Mouse (Mus musculus) intestine, embryonic 16.5 days (tissue): Measurements from ENCODE around the gene Agap3. TPM values are rescaled to one million over a fixed set of nuclear protein-coding genes. Genes with fewer than 3 reads are reported as not detected.

Experiments
- ATAC-seq: fragments of 200-750 bp; cut with Nextera tagmentation; 2 replicates; pipeline ENCODE4 v1.8.0; 2017; ENCODE audit warnings: moderate TSS enrichment, moderate library complexity
- H3K27ac ChIP-seq: fragments of 300-500 bp; sonication (generic); 2 replicates; pipeline ENCODE4 v1.5.1; 2014; ENCODE audit warnings: mild to moderate bottlenecking, low read length
- H3K27me3 ChIP-seq: fragments of 300-500 bp; sonication (generic); replicated peaks from 2 replicates; pipeline ENCODE4 v1.6.1; 2014; ENCODE audit warnings: low read length, control low read depth, mixed read lengths; ENCODE audit not compliant: control insufficient read depth, insufficient read depth
- H3K36me3 ChIP-seq: fragments of 300-500 bp; sonication (generic); 2 replicates; pipeline ENCODE4 v1.6.1; 2014; ENCODE audit warnings: low read length, control low read depth; ENCODE audit not compliant: control insufficient read depth, insufficient read depth
- H3K4me1 ChIP-seq: fragments of 300-500 bp; sonication (generic); 2 replicates; pipeline ENCODE4 v1.6.1; 2014; ENCODE audit warnings: low read length, control low read depth, mixed read lengths; ENCODE audit not compliant: control insufficient read depth, insufficient read depth
- H3K4me2 ChIP-seq: fragments of 300-500 bp; sonication (generic); 2 replicates; pipeline ENCODE4 v1.6.1; 2014; ENCODE audit warnings: low read depth, low read length, control low read depth
- H3K4me3 ChIP-seq: fragments of 300-500 bp; sonication (generic); 2 replicates; pipeline ENCODE4 v1.5.1; 2014; ENCODE audit warnings: mild to moderate bottlenecking, low read length
- H3K9ac ChIP-seq: fragments of 300-500 bp; sonication (generic); 2 replicates; pipeline ENCODE4 v1.6.1; 2014; ENCODE audit warnings: low read depth, low read length
- H3K9me3 ChIP-seq: fragments of 300-500 bp; sonication (generic); 2 replicates; pipeline ENCODE4 v1.6.1; 2016; ENCODE audit warnings: low read length, control low read depth; ENCODE audit not compliant: control insufficient read depth
- WGBS: fragments of 180-500 bp; shearing (Covaris S2); extraction: QIAGEN DNeasy Blood & Tissue Kit; methylation state at CpG from one replicate; pipeline ENCODE4 v1.1.7; 2014; 5-methylcytosine and 5-hydroxymethylcytosine counted together
- polyA plus RNA-seq: library from polyadenylated mRNA; unstranded; fragments of >200 nt; fragmentation: Nextera tagmentation; extraction: Ambion mirVana; gene quantifications from 2 replicates; pipeline ENCODE4 v1.2.1, GENCODE M21; 2015

Gene Agap3
- polyA plus RNA-seq, 1 experiment from 2014 or later = 10.2 TPM

DNA sequence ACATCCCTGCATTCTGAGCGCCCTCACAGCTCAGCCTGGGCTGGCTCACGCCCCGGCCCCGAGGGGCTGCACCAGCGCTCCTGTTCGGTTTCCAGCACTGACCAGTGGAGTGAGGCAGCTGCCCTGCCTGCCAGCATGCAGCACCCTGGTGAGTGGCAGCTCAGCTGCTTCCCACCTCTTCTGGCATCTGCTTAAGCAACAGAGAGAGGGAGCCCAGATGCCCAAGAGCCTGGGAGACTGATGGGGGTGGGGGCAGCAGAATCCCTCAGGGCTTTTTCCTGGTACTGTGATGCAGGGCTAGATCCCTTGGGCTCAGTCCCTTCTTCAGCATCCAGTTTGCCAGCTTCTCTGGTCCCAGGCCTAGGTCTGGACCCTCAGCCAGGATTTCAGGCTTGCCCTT is 44.8 kb downstream of the Agap3 start:
- no peak overlapping the region for H3K27ac ChIP-seq
- no peak overlapping the region for H3K9ac ChIP-seq
- no peaks in the 10 kb centered on the region for H3K4me1 ChIP-seq
- ATAC-seq = no peak
- H3K27me3 ChIP-seq = no peaks in the 10 kb centered on the region
- peaks cover 33% of the 10 kb centered on the region for H3K36me3 ChIP-seq
- no peak overlapping the region for H3K4me2 ChIP-seq
- no peaks in the 10 kb centered on the region for H3K9me3 ChIP-seq
- no peak overlapping the region for H3K4me3 ChIP-seq
- WGBS = 80% methylated on average over 6 of the region's 6 CpGs

DNA sequence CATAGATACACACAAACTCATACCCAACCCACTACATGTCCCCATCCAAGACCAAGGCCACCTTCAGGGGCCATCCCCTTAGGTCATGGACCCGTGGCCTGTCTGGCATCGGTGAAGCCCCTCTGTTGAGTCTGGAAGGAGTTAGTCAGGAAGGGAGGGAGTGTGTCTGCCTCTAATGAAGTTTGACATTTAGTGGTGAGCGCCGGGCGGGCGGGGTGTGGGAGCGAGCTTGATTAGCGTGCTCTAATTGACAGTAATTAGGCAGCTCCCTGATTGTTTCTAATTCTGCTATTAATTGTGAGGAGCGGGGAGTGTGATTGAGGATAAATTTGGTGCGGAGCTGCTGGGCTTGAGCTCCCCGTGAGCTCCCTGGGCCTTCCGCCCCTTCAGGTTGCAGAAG is 45.5 kb downstream of the Agap3 start:
- 82% methylated on average over 12 of the region's 12 CpGs for WGBS
- ATAC-seq = no peak

DNA sequence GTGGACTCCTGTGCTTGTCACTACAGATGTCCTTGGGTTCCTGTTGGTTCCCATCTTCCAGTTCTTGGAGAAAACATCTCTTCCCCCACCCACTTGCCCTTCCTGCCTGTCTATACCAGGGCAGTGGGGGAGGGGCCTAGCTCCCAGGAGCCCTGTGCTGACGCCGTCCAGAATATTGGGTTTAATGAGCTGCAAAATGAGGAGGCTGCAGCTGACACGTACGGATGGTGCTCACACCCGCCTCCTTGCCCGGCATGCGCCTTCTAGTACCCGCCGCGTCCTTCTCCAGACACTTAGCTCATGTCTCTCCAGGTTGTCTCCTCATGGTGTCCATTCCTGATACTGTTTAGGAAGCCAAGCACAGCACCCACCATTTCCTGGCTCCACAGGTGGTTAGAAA is 47.1 kb downstream of the Agap3 start:
- ATAC-seq = no peak
- WGBS = 76% methylated on average over 10 of the region's 10 CpGs

More for the DNA sequence above, 45.5 kb downstream of the Agap3 start:
- H3K27ac ChIP-seq = no peak overlapping the region
- H3K36me3 ChIP-seq = peaks cover 33% of the 10 kb centered on the region
- no peaks in the 10 kb centered on the region for H3K27me3 ChIP-seq
- no peaks in the 10 kb centered on the region for H3K4me1 ChIP-seq
- H3K9ac ChIP-seq = no peak overlapping the region
- H3K4me2 ChIP-seq = no peak overlapping the region
- no peaks in the 10 kb centered on the region for H3K9me3 ChIP-seq
- H3K4me3 ChIP-seq = no peak overlapping the region

DNA sequence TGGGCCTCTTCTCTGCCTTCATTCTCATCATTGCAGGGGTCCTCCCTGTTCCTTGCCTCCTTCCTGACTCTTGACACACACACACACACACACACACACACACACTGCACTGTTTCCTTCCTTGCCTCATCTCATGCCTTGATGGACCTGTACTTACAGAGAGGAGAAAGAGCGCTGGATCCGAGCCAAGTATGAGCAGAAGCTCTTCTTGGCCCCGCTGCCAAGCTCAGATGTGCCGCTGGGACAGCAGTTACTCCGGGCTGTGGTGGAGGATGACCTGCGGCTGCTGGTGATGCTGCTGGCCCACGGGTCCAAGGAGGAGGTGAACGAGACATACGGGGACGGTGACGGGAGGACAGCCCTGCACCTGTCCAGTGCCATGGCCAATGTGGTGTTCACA is 48.9 kb downstream of the Agap3 start:
- no peaks in the 10 kb centered on the region for H3K4me1 ChIP-seq
- H3K36me3 ChIP-seq = peaks cover 20% of the 10 kb centered on the region
- H3K27me3 ChIP-seq = 0 out of 2 replicates have a peak, but pooled peaks cover 3% of the 10 kb centered on the region

More for the DNA sequence above, 47.1 kb downstream of the Agap3 start:
- Histone ChIP-seq H3K9me3 (no peaks in the 10 kb centered on the region), H3K4me1 (no peaks in the 10 kb centered on the region), H3K4me3 (no peak overlapping the region), H3K9ac (no peak overlapping the region), H3K36me3 (peaks cover 23% of the 10 kb centered on the region), H3K4me2 (no peak overlapping the region), H3K27ac (no peak overlapping the region), H3K27me3 (no peaks in the 10 kb centered on the region)

DNA sequence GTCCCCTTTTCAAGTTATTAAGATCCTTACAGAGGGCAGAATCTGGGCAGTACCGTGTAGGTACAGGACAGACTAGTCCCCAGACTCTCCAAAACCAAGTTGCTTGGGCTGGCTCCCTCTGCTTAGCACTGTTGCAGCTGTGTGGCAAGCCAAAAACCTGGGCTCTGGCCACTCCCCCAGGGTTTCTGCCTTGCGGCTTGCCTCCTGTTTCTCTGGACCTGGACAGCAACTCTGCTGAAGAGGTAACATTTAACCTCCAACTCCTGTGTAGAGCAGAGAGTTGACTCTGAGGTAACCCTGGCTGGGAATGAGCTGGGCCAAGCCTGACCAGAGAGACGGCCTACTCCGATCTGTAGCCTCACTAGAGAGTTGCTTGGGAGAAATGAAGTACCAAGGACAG is 50.8 kb downstream of the Agap3 start:
- 76% methylated on average over 4 of the region's 4 CpGs for WGBS

More for the DNA sequence above, 48.9 kb downstream of the Agap3 start:
- Histone ChIP-seq H3K27ac (no peak overlapping the region), H3K4me2 (no peak overlapping the region), H3K9ac (no peak overlapping the region), H3K9me3 (no peaks in the 10 kb centered on the region), H3K4me3 (no peak overlapping the region)
- ATAC-seq = no peak
- 82% methylated on average over 11 of the region's 11 CpGs for WGBS

DNA sequence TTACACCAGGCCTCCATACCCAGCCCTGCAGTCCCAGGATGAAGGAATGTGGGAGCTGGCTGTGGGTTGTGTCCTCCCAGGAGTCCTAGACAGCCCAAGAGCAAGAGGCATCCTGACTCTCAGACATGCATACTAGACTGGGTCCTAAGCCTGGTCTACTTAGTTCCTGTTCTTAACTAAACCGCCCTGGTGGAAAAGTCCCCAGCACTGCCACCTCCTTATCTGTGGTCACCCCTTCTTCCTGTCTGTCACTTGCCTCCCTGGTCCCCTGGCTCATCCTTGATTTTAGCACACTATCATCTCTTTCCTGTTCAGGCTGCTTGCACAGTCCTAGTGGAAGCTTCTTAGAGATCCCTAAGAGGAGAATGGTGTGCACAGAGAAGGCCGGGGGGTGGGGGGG is 53.5 kb downstream of the Agap3 start:
- whole genome bisulfite sequencing = 59% methylated on average over 2 of the region's 2 CpGs
- Histone ChIP-seq H3K9ac (no peak overlapping the region), H3K36me3 (peaks cover 13% of the 10 kb centered on the region; the same call in 1 of the 2 replicates), H3K27ac (no peak overlapping the region), H3K4me2 (no peak overlapping the region), H3K4me3 (no peak overlapping the region), H3K9me3 (no peaks in the 10 kb centered on the region; the same call in 1 of the 2 replicates), H3K27me3 (peaks cover 3% of the 10 kb centered on the region; the same call in 1 of the 2 replicates), H3K4me1 (no peaks in the 10 kb centered on the region)
- ATAC-seq = no peak

More for the DNA sequence above, 50.8 kb downstream of the Agap3 start:
- Histone ChIP-seq H3K36me3 (peaks cover 20% of the 10 kb centered on the region), H3K9ac (no peak overlapping the region), H3K27me3 (peaks cover 3% of the 10 kb centered on the region; the same call in 1 of the 2 replicates), H3K27ac (no peak overlapping the region), H3K4me1 (no peaks in the 10 kb centered on the region), H3K4me2 (no peak overlapping the region), H3K4me3 (no peak overlapping the region), H3K9me3 (no peaks in the 10 kb centered on the region)
- no peak for ATAC-seq

DNA sequence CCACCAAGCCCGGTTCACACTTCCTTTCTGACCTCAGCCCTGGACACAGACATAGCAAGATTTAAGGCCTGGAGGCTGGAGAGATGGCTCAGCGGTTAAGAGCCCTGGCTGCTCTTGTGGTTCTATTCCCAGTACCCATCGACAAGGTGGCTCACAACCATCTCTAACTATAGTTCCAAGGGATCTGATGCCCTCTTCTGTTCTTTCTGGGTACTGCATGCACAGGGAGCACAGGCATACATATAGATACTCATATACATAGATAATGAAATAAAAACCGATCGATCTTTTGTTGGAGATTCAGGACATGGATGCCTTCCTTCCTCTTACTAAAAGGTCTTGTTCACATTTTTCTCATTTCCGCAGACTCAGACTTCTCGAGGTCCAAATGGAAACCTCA is 56.4 kb downstream of the Agap3 start:
- Histone ChIP-seq H3K4me3 (no peak overlapping the region), H3K4me2 (no peak overlapping the region), H3K9me3 (no peaks in the 10 kb centered on the region; the same call in 1 of the 2 replicates), H3K4me1 (no peaks in the 10 kb centered on the region), H3K27me3 (peaks cover 3% of the 10 kb centered on the region; the same call in 1 of the 2 replicates), H3K27ac (no peak overlapping the region), H3K36me3 (no peaks in the 10 kb centered on the region), H3K9ac (no peak overlapping the region)
- no peak for ATAC-seq
- WGBS = 90% methylated on average over 7 of the region's 7 CpGs

DNA sequence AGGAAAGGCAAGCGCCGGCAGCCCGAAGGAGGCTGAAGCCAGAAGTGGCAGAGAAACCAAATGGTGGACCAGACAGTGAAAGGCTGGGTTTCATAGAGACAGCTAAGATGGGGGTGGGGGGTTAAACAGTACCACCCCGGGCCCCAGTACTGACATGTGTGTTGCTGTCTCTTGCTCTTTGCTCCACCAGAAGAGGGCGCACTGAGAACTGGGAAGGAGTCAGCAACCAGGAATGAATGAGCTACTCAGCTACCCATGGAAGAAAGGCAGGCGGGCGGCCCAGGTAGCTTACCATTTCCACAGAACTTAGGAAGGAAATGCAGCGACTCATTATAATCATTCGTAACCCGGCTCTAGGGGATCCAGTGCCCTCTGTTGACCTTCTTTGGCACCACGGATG is 58.7 kb downstream of the Agap3 start:
- Histone ChIP-seq H3K4me3 (no peak overlapping the region), H3K4me1 (no peaks in the 10 kb centered on the region), H3K27me3 (no peaks in the 10 kb centered on the region; the same call in 1 of the 2 replicates), H3K36me3 (no peaks in the 10 kb centered on the region), H3K9ac (no peak overlapping the region), H3K4me2 (no peak overlapping the region), H3K9me3 (no peaks in the 10 kb centered on the region; the same call in 1 of the 2 replicates), H3K27ac (no peak overlapping the region)
- ATAC-seq = no peak
- 52% methylated on average over 11 of the region's 11 CpGs for WGBS

DNA sequence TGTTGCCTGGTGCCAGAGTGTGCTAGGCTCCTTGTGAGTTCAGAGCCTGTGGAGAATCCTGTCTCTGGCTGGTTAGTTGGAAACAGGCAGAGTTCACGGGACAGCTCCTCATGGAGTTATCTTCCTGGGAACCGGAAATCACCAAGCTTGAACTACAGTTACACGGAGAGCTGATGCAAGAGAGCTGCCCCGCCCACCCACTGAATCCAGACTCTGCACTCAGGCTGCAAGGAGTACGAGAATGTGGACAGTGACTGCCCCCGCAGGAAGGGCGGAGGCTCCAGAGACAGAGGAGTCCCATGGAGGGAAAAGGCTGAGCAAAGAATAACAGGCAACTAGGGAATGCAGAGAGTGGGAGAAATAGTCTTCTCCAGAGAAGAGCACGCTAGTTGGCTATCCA is 60.3 kb downstream of the Agap3 start:
- Histone ChIP-seq H3K9ac (no peak overlapping the region), H3K4me2 (no peak overlapping the region), H3K27me3 (no peaks in the 10 kb centered on the region; the same call in 1 of the 2 replicates), H3K9me3 (no peaks in the 10 kb centered on the region; the same call in 1 of the 2 replicates), H3K27ac (no peak overlapping the region), H3K4me1 (no peaks in the 10 kb centered on the region), H3K36me3 (no peaks in the 10 kb centered on the region), H3K4me3 (no peak overlapping the region)
- peak; percentile 84 for ATAC-seq
- 35% methylated on average over 8 of the region's 8 CpGs for WGBS

DNA sequence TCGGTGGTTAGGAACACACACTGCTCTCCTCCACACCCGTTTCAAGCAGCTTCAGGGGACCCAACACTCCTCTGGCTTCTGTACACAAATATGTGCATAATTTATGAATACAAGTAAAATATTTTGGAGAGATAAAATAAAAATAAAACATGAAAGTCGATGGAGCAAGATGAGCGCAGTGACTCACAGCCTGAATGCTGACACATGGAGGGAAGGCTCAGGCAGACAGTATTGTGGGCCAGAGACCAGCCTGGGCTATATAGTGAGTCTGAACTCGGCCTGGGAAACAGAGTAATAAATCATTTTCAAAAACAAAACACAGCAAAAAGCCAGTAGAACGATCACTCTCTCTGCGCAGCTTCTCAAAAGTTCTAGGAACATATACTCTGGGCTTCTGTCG is 69.4 kb downstream of the Agap3 start:
- Histone ChIP-seq H3K27me3 (peaks cover 48% of the 10 kb centered on the region), H3K9me3 (no peaks in the 10 kb centered on the region), H3K36me3 (no peaks in the 10 kb centered on the region), H3K4me2 (no peak overlapping the region), H3K9ac (no peak overlapping the region), H3K4me3 (no peak overlapping the region), H3K4me1 (peaks cover 5% of the 10 kb centered on the region), H3K27ac (no peak overlapping the region)
- ATAC-seq = no peak
- WGBS = 58% methylated on average over 8 of the region's 8 CpGs
